Mouse (Mus musculus) G1E-ER4 (cell line): ENCODE measurements around the gene Prex1. TPM values are rescaled to one million over a fixed set of nuclear protein-coding genes. Genes with fewer than 3 reads are reported as not detected.

Source experiments
- GATA1 ChIP-seq: IDR thresholded peaks from one replicate; pipeline ENCODE4 v1.8.0; 2012; ENCODE audit warnings: low read length, inconsistent platforms
- polyA plus RNA-seq: library from polyadenylated mRNA; stranded (reverse); fragments of >175 nt; gene quantifications from 2 replicates; pipeline ENCODE4 v1.2.3, GENCODE M21; 2012

Prex1 gene
- polyA plus RNA-seq, 1 experiment = 1.0 TPM

DNA sequence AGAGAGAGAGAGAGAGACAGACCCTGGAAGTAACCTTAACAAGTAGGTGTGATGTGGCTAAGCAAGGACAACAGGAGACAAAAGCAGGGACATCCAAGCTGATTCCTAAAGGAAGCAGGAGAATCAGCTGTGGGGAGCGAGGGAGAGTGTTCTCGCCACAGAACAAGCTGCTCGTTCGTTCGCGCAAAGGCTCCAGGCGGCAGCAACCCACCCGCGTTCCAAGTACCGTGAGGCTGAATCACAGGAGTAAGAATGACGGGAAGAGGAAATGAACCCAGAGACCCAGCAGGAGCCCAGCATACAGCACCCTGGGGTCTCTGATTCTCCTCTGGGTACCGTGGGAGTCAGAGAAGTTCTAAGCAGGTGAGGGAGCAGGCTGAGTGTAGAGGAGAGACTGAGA, 52.1 kb downstream of the Prex1 start:
- no peak for TF ChIP-seq GATA1

DNA sequence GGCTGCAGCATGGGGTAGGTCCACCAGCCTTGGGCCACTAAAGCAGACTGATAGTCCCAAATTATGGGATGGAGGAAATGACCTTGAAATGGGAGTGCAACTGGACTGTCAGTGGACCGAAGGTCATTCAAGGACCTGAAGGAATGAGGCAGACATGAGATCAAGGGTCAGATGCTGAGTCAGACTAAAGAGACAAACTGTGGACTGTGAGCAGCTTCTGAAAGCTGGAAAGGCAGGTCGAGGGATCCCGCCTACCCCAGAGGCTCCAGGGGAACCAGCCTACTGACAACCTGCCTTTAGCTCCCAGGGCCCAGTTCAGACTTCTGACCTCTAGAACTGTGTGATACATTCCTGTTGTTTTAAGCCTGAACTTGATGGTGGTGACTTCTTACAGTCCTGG, 55.3 kb downstream of the Prex1 start:
- no peak for TF ChIP-seq GATA1

DNA sequence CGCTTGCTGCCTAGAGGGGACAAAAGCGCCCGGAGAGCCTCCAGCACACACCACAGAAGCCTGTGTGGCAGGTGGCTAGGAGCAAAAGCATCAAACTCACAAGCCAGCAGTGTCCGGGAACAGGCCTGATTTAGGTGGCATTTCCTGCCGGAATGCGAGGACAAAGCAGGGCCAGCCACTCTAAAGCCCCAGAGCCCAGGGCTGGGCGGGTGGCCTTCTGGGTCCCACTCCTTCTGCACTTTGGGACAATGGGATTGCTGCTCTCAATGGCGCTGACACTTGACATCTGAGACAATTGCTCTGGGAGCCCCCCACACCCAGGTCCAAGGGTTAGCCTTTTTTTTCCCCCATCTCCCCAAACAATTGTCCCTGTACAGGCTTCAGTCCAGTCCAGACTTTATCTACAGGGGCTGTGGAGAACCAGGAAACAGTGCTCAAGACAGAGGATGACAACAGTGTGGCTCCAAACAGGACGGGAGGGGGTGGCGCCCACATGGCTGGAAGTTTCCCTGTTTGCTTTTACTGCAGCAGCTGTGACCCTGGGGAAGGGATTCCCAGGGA, 56.1 kb downstream of the Prex1 start:
- TF ChIP-seq GATA1 = no peak

DNA sequence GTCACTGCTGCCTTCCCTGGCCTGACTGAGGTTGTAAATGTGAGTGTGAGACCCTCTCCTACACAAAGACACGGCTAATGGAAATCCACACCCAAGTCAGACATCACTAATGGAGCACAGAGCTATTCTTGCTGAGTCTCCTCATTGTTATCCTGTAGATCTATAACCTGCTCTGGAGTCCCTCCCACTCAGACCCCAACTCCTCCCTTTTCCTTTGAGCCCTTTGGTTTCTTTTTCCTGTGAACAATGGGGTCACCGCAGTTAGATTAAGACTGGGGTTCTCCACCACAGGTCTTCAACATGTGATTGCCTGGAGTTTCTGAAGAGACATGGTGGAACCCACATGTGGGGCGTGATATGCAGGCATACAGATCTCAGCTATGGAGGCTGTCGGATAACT, 57.0 kb downstream of the Prex1 start:
- TF ChIP-seq GATA1 = no peak

DNA sequence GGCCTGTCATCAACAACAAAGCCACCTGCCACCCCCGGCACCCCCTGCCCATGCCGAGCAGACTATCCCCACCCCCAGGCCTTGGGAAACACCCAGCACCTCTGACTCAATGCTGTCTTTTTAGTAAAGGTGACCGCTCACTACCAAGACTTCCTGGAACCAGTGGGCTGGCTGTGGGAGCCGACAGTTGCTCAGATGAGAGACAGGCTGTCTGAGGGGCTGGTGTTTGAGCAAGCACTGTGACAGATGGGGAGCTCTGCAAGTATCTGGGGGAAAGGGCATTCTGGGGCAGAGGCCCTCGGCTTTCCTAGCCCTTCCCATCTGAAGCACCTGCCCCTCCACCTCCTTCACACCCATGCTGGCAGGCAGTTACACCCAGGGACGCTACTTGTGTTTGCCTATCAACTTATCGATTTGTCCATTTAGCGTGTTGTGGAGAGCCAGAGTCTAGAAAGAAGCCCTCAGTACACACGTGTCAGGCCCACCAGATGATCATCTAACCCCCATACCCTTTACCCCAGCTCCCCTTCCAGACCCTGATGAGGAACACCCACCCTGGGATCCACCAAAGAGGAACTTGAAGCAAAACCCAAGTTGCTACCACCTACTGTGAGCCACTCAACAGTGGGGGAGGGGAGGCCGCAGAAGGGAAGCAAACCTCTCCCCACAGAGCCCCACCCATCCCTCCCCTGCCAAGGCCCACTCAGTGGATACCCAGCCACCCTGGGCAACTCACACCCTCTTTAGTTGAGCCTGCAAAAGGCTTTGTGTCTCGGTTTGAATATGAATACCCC, 57.7 kb downstream of the Prex1 start:
- no peak for TF ChIP-seq GATA1

DNA sequence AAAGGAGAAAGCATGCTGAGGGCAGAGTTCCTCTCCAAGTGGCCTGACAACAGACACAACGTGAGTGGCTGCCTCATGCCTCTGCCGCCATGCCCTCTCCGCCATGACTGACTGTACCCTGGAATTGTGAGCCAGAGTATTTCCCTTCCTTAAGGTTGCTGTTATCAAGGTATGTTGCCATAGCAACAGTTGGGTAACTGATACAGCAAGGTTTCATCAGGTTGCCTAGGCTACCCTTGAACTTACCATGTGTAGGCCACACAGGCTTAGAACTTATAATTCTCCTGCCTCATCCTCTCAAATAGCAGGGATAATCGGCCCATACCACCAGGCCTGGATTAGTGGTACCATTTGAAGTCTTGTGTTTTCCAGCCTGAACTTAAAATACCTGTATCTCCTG, 58.3 kb downstream of the Prex1 start:
- TF ChIP-seq GATA1 = no peak

DNA sequence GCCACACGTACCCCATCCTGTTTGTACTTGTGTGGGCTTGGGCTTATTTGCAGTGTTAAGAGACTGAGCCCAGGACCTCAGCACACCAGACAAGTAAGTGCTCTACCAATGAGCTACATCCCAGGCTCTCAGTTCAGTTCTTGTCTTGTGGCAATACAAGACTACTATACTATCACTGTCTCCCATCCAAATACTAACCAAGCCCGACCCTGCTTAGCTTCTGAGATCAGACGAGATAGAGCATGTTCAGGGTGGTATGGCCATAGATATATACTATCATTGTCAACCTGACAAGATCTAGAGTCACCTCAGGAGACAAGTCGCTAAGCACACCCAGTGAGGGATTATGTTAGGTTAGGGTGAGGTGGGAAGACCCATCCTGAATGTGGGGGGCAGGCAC, 58.8 kb downstream of the Prex1 start:
- TF ChIP-seq GATA1 = no peak

DNA sequence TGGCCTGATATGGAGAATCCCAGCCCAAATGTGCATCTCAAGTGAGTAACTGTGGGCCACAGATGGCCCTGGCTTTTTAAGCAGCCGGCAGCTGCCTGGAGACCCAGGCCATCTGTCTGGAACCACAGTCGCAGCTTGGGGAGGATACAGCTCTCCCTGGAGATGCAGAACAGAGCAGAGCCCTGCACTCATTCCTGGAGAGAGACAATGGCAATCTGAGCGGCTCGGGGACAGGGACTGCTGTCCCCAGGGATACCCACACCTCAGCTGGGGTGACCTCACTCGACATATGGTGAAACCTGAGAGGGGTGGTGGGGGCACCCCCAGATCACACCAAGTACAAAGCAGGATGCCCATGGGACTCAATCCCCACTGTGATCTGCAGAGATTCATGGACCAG, 60.1 kb downstream of the Prex1 start:
- no peak for TF ChIP-seq GATA1

DNA sequence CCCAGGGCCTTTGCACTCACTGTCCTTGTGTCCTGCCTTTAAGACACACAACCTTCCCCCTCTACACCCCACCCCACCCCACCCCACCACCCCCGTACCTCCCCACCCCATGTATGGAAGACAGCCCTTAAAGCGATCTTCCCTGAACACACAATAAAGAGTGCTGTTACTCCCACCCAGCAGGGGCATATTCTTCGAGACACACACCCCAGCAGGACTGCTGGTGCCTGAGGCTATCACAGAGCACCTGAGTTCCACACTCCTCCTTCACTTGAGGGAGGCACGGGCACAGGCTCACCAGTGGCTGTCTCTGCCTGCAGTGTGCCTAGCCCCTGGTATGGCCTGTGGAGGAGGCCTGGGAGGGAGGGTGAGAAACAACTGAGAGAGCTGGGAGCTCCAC, 61.0 kb downstream of the Prex1 start:
- TF ChIP-seq GATA1 = no peak

DNA sequence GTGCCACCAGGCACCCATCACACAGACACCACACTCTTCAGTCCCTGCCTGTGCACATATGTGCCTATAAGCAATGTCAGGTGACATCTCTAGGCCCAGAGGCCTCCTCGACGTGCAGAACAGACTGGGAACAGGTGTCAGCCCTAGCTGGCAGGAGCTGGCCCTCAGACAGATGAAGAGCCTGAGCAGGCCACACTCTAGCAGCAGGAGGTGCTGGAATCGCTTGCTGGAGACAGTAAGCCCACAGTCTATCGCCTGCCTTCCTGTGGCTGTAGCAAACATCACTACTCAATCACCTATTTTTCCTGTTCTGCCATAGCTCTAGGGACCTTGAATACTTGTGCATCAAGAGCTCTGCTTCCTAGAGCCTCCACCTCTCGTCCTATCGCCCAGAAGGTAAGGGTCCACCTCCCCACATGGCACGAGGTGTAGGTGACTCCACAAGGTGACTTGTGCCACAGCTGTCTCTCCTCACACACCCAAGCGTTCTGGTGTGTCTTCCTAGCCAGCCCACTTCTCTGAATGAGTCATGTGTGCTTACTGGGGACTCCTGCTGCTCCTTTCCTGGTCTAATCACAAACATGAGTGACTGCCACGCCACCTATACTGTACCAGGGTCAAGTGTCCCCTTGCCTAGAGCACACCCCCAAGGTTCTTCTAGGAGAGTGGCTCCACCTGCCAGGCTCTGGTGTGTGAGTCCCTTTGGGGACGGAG, 62.2 kb downstream of the Prex1 start:
- no peak for TF ChIP-seq GATA1

DNA sequence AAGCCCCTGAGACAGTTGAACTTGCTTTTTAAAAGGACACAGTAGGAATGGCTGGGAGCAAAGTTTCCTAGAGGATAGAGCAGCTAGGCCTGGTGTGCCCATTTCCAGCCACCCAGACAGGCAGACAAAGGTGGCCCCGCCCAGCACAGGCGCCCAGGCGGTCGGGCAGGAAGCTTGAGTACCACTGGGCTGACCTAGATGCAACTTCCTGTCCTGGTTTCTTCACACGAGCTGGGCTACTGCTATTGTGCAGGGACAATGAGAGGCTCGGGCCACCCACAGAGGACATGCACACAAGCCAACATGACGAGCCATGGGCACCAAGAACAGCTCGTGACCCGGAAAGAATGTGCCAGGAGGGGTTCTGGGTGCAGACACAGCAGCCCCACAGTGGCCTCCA, 63.2 kb downstream of the Prex1 start:
- no peak for TF ChIP-seq GATA1

DNA sequence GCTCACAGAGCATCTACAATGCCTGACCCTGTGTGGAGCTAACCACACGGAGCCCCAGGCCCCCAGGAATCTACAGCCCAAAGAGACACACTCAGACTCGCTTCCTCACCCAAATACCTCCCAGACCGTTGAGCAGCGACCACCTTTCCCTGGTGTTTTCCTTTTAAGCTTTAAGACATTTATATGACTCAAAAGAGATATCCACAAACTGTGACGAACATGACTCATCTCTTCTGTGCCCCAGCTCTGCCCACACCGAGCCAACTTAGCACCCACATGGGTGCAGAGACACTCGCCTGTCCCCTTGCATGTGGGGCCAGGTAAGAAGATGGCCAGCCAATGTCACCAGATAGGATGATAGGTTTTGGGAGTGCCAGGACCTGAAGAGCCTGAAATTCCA, 66.4 kb downstream of the Prex1 start:
- no peak for TF ChIP-seq GATA1

DNA sequence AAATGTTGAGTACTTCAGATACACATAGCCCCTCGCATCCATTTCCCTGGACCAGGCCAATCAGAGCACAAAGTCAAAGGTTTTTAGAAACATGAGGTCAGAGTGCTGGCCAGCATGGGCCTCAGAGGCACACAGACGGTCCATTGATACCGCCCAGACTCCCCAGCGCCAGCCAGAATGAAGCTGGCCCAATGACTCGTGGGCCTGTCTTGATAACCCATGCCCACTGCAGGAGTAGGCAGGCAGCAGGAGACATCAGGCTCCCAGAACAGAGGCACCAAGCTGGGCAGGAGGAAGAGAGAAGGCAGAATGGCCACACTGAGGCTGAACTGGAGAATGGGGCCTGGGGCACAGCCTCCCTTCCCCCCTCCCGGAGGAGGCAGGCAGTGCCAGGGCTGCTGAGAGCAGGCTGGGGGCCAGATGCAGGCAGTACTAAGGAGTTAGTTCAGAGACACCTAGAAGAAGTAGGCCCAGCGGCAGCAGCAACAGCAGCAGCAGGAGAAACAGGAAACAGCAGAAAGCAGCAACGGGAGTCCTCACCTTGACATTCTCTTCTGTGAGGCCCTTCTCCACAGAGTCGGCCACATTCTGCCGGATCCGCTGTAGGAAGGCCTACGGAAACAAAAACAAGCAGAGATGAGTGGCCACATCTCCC, 67.1 kb downstream of the Prex1 start:
- TF ChIP-seq GATA1 = no peak

DNA sequence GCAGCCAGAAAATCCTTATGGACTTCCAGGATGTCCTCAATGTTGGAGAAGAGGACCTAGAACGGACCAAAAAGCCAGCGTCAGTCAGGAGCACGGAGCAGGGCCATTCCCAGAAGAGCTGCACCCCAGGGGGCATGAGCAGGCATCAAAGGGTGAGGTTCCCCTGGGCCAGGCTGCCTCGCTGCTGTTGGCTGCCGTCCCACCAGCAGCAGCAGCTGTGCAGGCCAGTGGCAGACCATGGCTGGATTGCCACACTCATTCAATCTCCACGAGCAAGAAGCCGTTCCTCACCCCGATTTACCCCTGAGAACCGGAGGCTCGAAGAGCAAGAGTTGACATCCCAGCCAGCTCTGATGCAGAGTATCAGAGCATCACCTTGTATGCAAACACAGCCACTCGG, 68.8 kb downstream of the Prex1 start:
- TF ChIP-seq GATA1 = no peak

DNA sequence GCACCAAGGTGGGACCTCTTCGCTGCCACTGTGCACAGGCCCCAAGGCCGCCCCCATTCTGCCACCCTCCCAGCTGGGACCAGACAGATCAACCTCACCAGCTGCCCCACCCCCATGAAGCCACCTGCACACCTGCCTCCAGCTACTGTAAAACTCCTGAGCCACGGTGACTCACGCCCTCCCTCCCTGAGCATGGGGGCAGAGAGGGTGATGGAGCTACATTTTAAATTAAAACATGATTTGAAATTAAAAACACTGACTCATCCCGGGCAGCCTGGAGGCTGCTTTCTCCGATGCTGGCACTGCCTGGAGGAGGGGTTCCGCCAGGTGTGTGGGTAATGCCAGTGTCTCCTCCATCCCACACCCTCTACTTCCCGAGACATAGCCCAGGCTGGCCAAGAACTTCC, 71.0 kb downstream of the Prex1 start:
- no peak for TF ChIP-seq GATA1

DNA sequence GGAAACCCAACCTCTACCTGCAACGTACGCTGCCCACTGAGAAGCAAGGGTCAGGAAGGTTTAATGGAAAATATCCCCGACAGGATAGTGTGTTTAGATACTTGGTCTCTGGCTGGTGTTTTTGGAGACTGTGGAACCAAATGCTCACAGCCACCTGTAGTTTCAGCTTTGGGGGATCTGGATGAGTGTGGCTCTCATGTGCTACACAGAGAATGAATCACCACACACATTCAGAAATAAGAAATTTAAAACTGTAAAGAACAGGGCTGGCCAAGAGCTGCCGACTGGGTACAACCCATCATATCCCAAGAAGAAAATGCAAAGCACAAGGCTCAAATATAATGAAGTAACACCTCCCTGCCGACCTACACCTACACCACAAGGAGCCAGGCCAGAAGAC, 73.9 kb downstream of the Prex1 start:
- no peak for TF ChIP-seq GATA1
